Mouse (Mus musculus) liver, adult 2 months (tissue): Measurements from ENCODE around the gene Dlgap1.

Experiments used
- CTCF ChIP-seq: fragments of 200-500 bp; IDR thresholded peaks from 2 replicates; pipeline ENCODE4 v1.5.1; 2011; ENCODE audit warnings: low read depth, low read length, control low read depth
- POLR2A ChIP-seq: fragments of 200-500 bp; IDR thresholded peaks from 2 replicates; pipeline ENCODE4 v1.6.1; 2011; ENCODE audit warnings: low read length, control low read depth; ENCODE audit not compliant: insufficient read depth; ENCODE audit errors: extremely low read depth

DNA sequence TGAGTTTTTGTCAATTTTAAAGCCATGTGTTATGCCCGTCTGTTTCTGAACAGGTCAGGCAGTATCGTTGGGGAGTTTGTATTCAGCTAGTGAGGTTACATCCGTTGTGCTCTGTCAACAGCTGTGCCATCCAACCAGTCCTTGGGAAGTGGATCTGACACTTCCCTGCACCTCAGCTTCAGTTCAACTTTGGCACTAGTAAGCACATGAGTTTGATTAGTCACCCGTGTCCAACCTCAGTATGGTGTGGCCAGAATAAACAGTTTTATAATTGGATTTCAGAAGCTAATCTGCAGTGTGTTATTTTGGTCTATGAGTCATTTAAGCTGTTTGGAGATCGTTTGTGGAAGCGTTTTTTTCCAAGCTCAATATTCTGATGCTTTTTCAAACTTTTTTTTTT lies 35.8 kb downstream of the Dlgap1 start:
- TF ChIP-seq CTCF: no peak
- no peak for TF ChIP-seq POLR2A
